Mouse (Mus musculus) neural tube, embryonic 11.5 days (tissue): ENCODE results near the gene Mab21l3. TPM values are rescaled to one million over a fixed set of nuclear protein-coding genes. Genes with fewer than 3 reads are reported as not detected.

Experiments
- ATAC-seq: fragments of 200-750 bp; cut with Nextera tagmentation; 2 replicates; pipeline ENCODE4 v1.8.0; 2017; ENCODE audit warnings: moderate number of reproducible peaks, mild to moderate bottlenecking, moderate TSS enrichment, moderate library complexity; ENCODE audit not compliant: insufficient read depth, low FRiP score, low TSS enrichment
- DNase-seq: peaks from one replicate; pipeline ENCODE4 v3.0.0-alpha.2; 2015; ENCODE audit warnings: low spot score
- H3K27ac ChIP-seq: fragments of 300-500 bp; sonication (generic); 2 replicates; pipeline ENCODE4 v1.5.1; 2014; ENCODE audit warnings: low read depth, mild to moderate bottlenecking, low read length
- H3K27me3 ChIP-seq: fragments of 300-500 bp; sonication (generic); 2 replicates; pipeline ENCODE4 v1.6.1; 2014; ENCODE audit warnings: mild to moderate bottlenecking, low read length, mixed read lengths; ENCODE audit not compliant: control insufficient read depth, insufficient read depth
- H3K36me3 ChIP-seq: fragments of 300-500 bp; sonication (generic); 2 replicates; pipeline ENCODE4 v1.6.1; 2014; ENCODE audit warnings: mild to moderate bottlenecking, low read length, moderate library complexity, mixed read lengths; ENCODE audit not compliant: control insufficient read depth, insufficient read depth
- H3K4me1 ChIP-seq: fragments of 300-500 bp; sonication (generic); 2 replicates; pipeline ENCODE4 v1.6.1; 2014; ENCODE audit warnings: low read length, mixed read lengths; ENCODE audit not compliant: control insufficient read depth, insufficient read depth
- H3K4me2 ChIP-seq: fragments of 300-500 bp; sonication (generic); 2 replicates; pipeline ENCODE4 v1.6.1; 2014; ENCODE audit warnings: low read depth, mild to moderate bottlenecking, moderate library complexity
- H3K4me3 ChIP-seq: fragments of 300-500 bp; sonication (generic); 2 replicates; pipeline ENCODE4 v1.5.1; 2014; ENCODE audit warnings: low read depth, low read length
- H3K9ac ChIP-seq: fragments of 300-500 bp; sonication (generic); 2 replicates; pipeline ENCODE4 v1.6.1; 2014; ENCODE audit warnings: mild to moderate bottlenecking, low read length
- H3K9me3 ChIP-seq: fragments of 300-500 bp; sonication (generic); 2 replicates; pipeline ENCODE4 v1.6.1; 2016; ENCODE audit warnings: low read length; ENCODE audit not compliant: control insufficient read depth
- WGBS: fragments of 180-500 bp; shearing (Covaris S2); extraction: QIAGEN DNeasy Blood & Tissue Kit; methylation state at CpG from one replicate; pipeline ENCODE4 v1.1.7; 2014; 5-methylcytosine and 5-hydroxymethylcytosine counted together
- polyA plus RNA-seq: library from polyadenylated mRNA; unstranded; fragments of >200 nt; fragmentation: Nextera tagmentation; extraction: Ambion mirVana; gene quantifications from 2 replicates; pipeline ENCODE4 v1.2.1, GENCODE M21; 2014

Mab21l3 gene
- polyA plus RNA-seq = 0.45 and 0.76 TPM in 2 replicates

DNA sequence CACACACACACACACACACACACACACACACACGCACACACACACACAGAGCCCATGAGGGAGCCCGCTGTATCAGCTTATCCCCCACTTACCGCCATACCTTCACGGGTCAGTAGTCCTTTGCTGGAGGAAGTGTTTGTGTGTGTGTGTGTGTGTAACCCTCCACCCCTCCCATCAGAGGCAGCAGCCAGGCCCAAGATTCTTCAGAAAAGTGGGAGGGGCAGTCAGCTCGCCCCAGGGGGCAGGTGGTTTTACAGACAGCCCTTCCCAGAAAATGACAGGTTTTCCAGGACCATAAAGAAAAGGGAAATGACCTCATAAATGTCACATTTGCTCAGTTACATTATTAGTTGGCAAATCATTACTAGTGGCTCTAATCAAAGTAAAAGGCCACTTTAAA, at the start of gene Mab21l3:
Gene Mab21l3 (minus strand): TSS at position 144 of the 400 bp plus-strand sequence.
- H3K27me3 ChIP-seq = no peaks in the 10 kb centered on the region
- H3K36me3 ChIP-seq = no peaks in the 10 kb centered on the region
- H3K4me3 ChIP-seq = no peak within 1 kb of the TSS
- WGBS = 74% methylated on average over 5 of the region's 5 CpGs
- H3K9me3 ChIP-seq = no peaks in the 10 kb centered on the region
- DNase-seq (no peak), ATAC-seq (no peak)
- H3K9ac ChIP-seq = no peak within 1 kb of the TSS
- no peaks in the 10 kb centered on the region for H3K4me1 ChIP-seq
- H3K4me2 ChIP-seq = no peak within 1 kb of the TSS
- H3K27ac ChIP-seq = no peak within 1 kb of the TSS

DNA sequence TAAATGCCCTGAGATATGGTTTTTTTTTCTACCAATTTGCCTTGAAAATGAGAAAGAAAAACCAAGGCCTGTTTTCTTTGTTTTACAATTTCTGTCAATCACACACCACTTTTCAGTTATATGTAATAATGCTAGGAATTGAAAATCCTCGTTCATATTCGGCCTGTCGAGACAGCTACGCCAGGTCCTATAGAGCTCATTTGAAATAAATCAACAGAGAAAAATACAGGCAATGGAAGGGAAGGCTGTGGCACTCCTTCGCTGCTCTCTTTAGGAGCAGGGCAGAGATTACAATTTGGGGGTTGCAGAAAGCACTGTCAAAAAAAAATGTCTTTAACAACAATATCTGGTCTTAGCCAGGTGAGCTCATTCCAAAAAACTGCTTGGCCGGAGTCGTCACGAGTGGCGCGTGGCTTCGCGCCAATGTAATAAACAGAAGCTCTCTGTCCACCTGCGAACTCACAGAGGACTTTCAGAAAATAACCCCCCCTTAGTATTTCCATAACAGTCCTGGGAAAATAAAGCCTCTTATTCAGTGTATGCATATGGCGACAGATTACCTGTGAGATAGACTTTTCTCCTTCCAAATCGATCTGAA, 48.7 kb upstream of the Mab21l3 start:
- no peaks in the 10 kb centered on the region for H3K9me3 ChIP-seq
- no peaks in the 10 kb centered on the region for H3K27me3 ChIP-seq
- ATAC-seq = no peak
- H3K36me3 ChIP-seq = no peaks in the 10 kb centered on the region
- H3K9ac ChIP-seq = no peak overlapping the region
- no peak overlapping the region for H3K4me3 ChIP-seq
- no peaks in the 10 kb centered on the region for H3K4me1 ChIP-seq
- no peak overlapping the region for H3K4me2 ChIP-seq
- no peak for DNase-seq
- H3K27ac ChIP-seq = no peak overlapping the region
- WGBS = 87% methylated on average over 15 of the region's 15 CpGs

DNA sequence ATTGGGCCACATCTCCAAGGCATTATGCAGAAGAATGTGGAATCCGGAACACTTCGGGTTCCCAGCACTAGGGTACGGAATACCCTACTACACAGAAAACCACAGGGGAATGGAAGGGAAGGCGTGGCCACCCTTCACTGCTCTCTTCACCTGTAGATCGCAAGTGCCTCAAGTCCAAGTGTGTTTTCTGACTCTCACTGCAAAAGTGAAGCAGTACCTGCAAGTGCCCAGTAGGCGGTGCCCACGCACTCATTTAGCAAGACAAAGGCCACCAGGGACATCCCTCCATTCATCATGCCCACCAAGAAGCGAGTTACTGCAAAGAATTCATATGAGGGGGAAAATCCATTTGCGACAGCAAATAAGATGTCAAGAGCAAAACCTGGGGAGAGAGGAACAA, 48.1 kb upstream of the Mab21l3 start:
- Histone ChIP-seq H3K4me1 (no peaks in the 10 kb centered on the region), H3K36me3 (no peaks in the 10 kb centered on the region), H3K27me3 (no peaks in the 10 kb centered on the region), H3K9me3 (no peaks in the 10 kb centered on the region), H3K4me3 (no peak overlapping the region), H3K4me2 (no peak overlapping the region), H3K27ac (no peak overlapping the region), H3K9ac (no peak overlapping the region)
- ATAC-seq (0 out of 2 replicates have a peak, but pooled peaks have one; percentile 41), DNase-seq (peak; percentile 84)
- WGBS = 25% methylated on average over 9 of the region's 9 CpGs

DNA sequence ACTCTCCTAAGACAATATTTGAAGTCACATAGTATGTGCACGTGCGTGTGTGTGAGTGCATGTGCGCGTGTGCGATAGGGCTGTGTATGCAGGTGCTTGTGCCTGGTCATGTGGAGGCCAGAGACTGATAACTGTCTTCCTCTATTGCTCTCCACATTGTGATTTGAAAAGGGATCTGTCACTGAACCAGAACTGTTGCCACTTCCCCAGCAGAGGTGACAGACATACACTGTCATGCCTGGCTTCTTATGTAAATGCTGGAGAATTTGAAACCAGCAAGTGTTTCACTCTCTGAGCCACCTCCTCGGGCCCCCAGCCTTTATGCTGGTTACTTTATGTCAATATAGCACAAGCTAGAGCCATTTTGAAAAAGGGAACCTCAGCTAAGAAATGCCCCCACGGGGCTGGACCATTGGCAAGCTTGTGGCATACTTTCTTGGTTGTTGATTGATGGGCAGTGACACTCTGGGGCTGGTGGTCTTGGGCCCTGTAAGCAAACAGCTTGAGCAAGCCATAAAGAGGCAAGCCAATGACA, 46.7 kb upstream of the Mab21l3 start:
- Histone ChIP-seq H3K9me3 (no peaks in the 10 kb centered on the region), H3K4me3 (no peak overlapping the region), H3K27me3 (no peaks in the 10 kb centered on the region), H3K36me3 (no peaks in the 10 kb centered on the region), H3K27ac (no peak overlapping the region), H3K4me2 (no peak overlapping the region), H3K9ac (no peak overlapping the region), H3K4me1 (no peaks in the 10 kb centered on the region)
- ATAC-seq (no peak), DNase-seq (no peak)
- WGBS = 82% methylated on average over 7 of the region's 7 CpGs

DNA sequence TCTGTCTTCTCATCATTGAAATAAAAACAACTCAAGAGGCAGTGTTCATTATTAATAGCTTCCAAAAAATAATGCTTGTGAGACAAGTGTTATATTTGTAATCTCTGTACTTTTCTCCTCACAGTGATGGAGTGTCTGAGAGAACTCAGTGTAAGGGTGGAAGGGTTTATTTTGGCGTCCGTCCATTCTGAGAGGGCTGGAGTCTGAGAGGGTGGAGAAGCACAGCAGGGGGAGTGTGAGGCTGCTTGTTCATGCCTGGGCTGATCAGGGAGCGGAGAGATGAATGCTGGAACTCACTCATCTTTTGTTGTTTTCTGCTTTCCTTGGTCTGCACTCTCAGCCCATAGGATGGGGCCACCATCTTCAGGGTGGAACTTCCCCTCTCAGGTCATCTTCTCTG, 36.8 kb upstream of the Mab21l3 start:
- ATAC-seq = no peak
- H3K27ac ChIP-seq = no peak overlapping the region
- H3K27me3 ChIP-seq = no peaks in the 10 kb centered on the region
- no peaks in the 10 kb centered on the region for H3K9me3 ChIP-seq
- DNase-seq = no peak
- no peaks in the 10 kb centered on the region for H3K36me3 ChIP-seq
- H3K4me3 ChIP-seq = no peak overlapping the region
- H3K9ac ChIP-seq = no peak overlapping the region
- H3K4me1 ChIP-seq = no peaks in the 10 kb centered on the region
- no peak overlapping the region for H3K4me2 ChIP-seq
- WGBS = 45% methylated on average over 3 of the region's 3 CpGs

DNA sequence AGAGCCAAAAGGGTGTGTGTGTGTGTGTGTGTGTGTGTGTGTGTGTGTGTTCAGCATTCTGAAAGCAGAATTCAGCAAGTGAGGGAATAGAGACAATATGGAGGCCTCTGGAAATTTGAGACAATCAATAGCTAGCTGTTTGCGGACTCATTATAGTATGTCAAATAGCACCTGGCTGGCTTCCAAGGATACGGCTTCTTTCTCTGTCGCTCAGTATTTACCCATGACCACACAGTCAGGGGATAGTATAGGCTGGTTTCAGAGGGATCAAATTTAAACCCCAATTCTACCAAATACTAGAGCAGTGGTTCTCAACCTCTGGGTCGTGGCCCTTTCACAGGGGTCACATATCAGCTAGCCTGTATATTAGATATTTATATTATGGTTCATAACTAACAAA, 36.3 kb upstream of the Mab21l3 start:
- Histone ChIP-seq H3K27ac (no peak overlapping the region), H3K9ac (no peak overlapping the region), H3K4me1 (no peaks in the 10 kb centered on the region), H3K27me3 (no peaks in the 10 kb centered on the region), H3K4me3 (no peak overlapping the region), H3K9me3 (no peaks in the 10 kb centered on the region), H3K4me2 (no peak overlapping the region), H3K36me3 (no peaks in the 10 kb centered on the region)
- DNase-seq (no peak), ATAC-seq (no peak)
- 79% methylated on average over 4 of the region's 4 CpGs for WGBS

DNA sequence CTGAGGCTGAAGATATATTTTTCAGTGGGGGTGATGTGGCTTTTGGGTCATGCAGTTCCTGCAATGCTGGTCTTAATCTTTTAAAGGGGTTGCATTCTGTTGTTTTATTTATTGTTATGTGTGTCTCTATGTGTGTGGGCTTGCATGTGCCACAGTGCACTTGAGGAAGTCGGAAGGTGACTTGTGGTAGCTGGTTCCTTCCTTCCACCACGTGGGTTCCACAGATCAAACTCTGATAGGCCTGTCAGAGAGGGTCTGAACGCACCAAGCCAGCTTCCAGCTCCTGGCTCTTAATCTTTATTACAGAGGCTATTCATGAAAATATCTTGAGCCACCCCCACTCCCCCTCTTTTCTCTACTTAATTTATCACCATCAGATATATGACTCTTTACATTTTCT, 35.1 kb upstream of the Mab21l3 start:
- Histone ChIP-seq H3K36me3 (no peaks in the 10 kb centered on the region), H3K9ac (no peak overlapping the region), H3K27me3 (no peaks in the 10 kb centered on the region), H3K9me3 (no peaks in the 10 kb centered on the region), H3K4me3 (no peak overlapping the region), H3K27ac (no peak overlapping the region), H3K4me1 (no peaks in the 10 kb centered on the region), H3K4me2 (no peak overlapping the region)
- no peak for ATAC-seq
- DNase-seq = no peak
- 76% methylated on average over 3 of the region's 3 CpGs for WGBS

DNA sequence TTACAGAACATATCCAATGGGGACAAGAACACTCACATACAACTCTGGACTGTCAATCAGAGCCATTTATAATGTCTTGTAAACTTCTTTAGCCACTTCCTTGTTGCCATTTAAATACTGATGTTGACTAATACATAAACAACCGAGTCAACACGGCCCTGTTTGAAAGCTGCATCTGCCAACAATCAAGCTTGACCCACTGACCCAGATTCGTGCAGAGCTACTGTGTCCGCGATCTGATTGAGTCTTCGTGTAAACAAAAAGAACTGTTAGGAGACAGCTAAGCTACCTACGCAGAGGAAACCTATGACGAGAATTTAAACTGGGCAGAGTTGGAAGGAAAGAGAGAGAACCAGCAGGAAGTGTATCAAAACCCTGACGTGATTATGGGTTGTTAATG, 33.0 kb upstream of the Mab21l3 start:
- Histone ChIP-seq H3K27me3 (no peaks in the 10 kb centered on the region), H3K4me3 (no peak overlapping the region), H3K4me2 (no peak overlapping the region), H3K9ac (no peak overlapping the region), H3K9me3 (no peaks in the 10 kb centered on the region), H3K27ac (no peak overlapping the region), H3K4me1 (peaks cover 4% of the 10 kb centered on the region; the same call in 1 of the 2 replicates), H3K36me3 (no peaks in the 10 kb centered on the region)
- 77% methylated on average over 9 of the region's 9 CpGs for WGBS
- DNase-seq = no peak
- no peak for ATAC-seq

DNA sequence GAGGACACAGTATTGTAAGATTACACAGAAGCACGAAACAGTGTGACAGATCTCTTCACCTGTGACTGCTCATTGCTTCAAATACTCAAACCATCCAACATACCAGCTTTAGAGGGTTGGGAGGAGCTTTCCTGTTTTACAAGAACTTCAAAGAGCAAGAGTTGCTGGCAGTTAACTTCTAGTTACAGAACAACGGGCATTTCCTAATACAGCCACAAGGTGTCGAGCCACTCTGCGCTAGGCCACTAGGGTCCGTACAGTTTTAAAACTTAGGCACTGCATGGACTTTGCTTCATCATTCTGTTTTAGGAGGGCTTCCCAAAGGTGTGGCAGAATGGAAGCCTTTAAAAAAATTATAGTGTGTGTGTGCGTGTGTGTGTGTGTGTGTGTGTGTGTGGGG, 32.1 kb upstream of the Mab21l3 start:
- Histone ChIP-seq H3K36me3 (no peaks in the 10 kb centered on the region), H3K9me3 (no peaks in the 10 kb centered on the region), H3K9ac (no peak overlapping the region), H3K4me3 (no peak overlapping the region), H3K27me3 (no peaks in the 10 kb centered on the region), H3K4me2 (no peak overlapping the region), H3K4me1 (peaks cover 10% of the 10 kb centered on the region; the same call in 1 of the 2 replicates), H3K27ac (no peak overlapping the region)
- WGBS = 65% methylated on average over 6 of the region's 6 CpGs
- DNase-seq (no peak), ATAC-seq (no peak)
